Mouse (Mus musculus) liver, embryonic 14.5 days (tissue): ENCODE data around the gene Prkci. TPM values are rescaled to one million over a fixed set of nuclear protein-coding genes. Genes with fewer than 3 reads are reported as not detected.

ENCODE experiments used
- ATAC-seq: fragments of 200-750 bp; cut with Nextera tagmentation; 2 replicates; pipeline ENCODE4 v1.8.0; 2017; ENCODE audit warnings: moderate number of reproducible peaks, mild to moderate bottlenecking, moderate library complexity; ENCODE audit not compliant: insufficient read depth
- DNase-seq, 3 experiments: peaks; one replicate each; pipeline ENCODE4 v3.0.0-alpha.2; 2012 to 2013; ENCODE audit warnings: low read depth in 3 of 3, low spot score in 3 of 3
- H3K27ac ChIP-seq: fragments of 300-500 bp; sonication (generic); 2 replicates; pipeline ENCODE4 v1.5.1; 2014; ENCODE audit warnings: moderate library complexity, mild to moderate bottlenecking, control low read depth, inconsistent platforms
- H3K27me3 ChIP-seq: fragments of 300-500 bp; sonication (generic); 2 replicates; pipeline ENCODE4 v1.6.1; 2014; ENCODE audit warnings: mild to moderate bottlenecking, low read length, moderate library complexity; ENCODE audit not compliant: control insufficient read depth, insufficient read depth
- H3K36me3 ChIP-seq: fragments of 300-500 bp; sonication (generic); replicated peaks from 2 replicates; pipeline ENCODE4 v1.6.1; 2014; ENCODE audit warnings: low read depth; ENCODE audit not compliant: control insufficient read depth, insufficient read depth
- H3K4me1 ChIP-seq, 2 experiments: fragments of 200-500 bp in 1 of 2; fragments of 300-500 bp in 1 of 2; sonication (generic) in 1 of 2; replicated peaks; 2 replicates each; pipeline ENCODE4 v1.6.1; 2012 to 2014; ENCODE audit warnings: antibody characterized with exemption in 1 of 2, inconsistent platforms in 1 of 2, low read length in 1 of 2; ENCODE audit not compliant: control insufficient read depth in 2 of 2, insufficient read depth in 2 of 2
- H3K4me2 ChIP-seq: fragments of 300-500 bp; sonication (generic); 2 replicates; pipeline ENCODE4 v1.6.1; 2014; ENCODE audit warnings: low read depth, mild to moderate bottlenecking, control low read depth, moderate library complexity
- H3K4me3 ChIP-seq, 2 experiments: fragments of 200-500 bp in 1 of 2; fragments of 300-500 bp in 1 of 2; sonication (generic) in 1 of 2; 2 replicates each; pipeline ENCODE4 v1.5.1; 2012 to 2014; ENCODE audit warnings: low read depth in 2 of 2, low read length in 2 of 2, mild to moderate bottlenecking in 2 of 2, control low read depth in 1 of 2, inconsistent platforms in 1 of 2, moderate library complexity in 1 of 2; ENCODE audit not compliant: insufficient read depth in 1 of 2
- H3K9ac ChIP-seq: fragments of 300-500 bp; sonication (generic); replicated peaks from 2 replicates; pipeline ENCODE4 v1.6.1; 2014; ENCODE audit warnings: mild to moderate bottlenecking, control low read depth, moderate library complexity
- H3K9me3 ChIP-seq: fragments of 300-500 bp; sonication (generic); 2 replicates; pipeline ENCODE4 v1.6.1; 2016; ENCODE audit warnings: low read length, mixed read lengths; ENCODE audit not compliant: control insufficient read depth
- CTCF ChIP-seq: IDR thresholded peaks from 2 replicates; pipeline ENCODE4 v1.5.1; 2016; ENCODE audit warnings: antibody characterized with exemption, low read depth, control low read depth
- EP300 ChIP-seq: IDR thresholded peaks from 2 replicates; pipeline ENCODE4 v1.6.1; 2016; ENCODE audit warnings: antibody characterized with exemption, low read depth
- WGBS: fragments of 180-500 bp; shearing (Covaris S2); extraction: QIAGEN DNeasy Blood & Tissue Kit; methylation state at CpG from one replicate; pipeline ENCODE4 v1.1.7; 2014; ENCODE audit not compliant: insufficient replicate concordance; 5-methylcytosine and 5-hydroxymethylcytosine counted together
- polyA plus RNA-seq, 2 experiments: library from polyadenylated mRNA; depleted of rRNA in 1 of 2; stranded (reverse) in 1 of 2; unstranded in 1 of 2; fragments of >200 nt; fragmentation: Nextera tagmentation in 1 of 2; extraction: Ambion mirVana in 1 of 2; gene quantifications; 2 replicates each; pipeline versions ENCODE4 v1.2.1 to v1.2.3; 2012 to 2014

Gene Prkci
- polyA plus RNA-seq, 2 experiments = 4.6 to 5.3 TPM

- H3K27me3 ChIP-seq = no peaks in the 10 kb centered on the region
- TF ChIP-seq EP300 (0 out of 2 replicates have a peak, but pooled peaks have one; percentile 19), CTCF (no peak)
- H3K4me2 ChIP-seq = peak overlapping the region; percentile 75
- peak overlapping the region; percentile 79 to 82 for H3K4me3 ChIP-seq
- WGBS = under 1% methylated on average over 50 of the region's 58 CpGs
- H3K9ac ChIP-seq = peak overlapping the region; percentile 84
- peak; percentile 69 for ATAC-seq
- H3K4me1 ChIP-seq = peaks cover 19 to 24% of the 10 kb centered on the region in 2 experiments
- H3K27ac ChIP-seq = peak overlapping the region; percentile 87
- no peaks in the 10 kb centered on the region for H3K9me3 ChIP-seq
- no peaks in the 10 kb centered on the region for H3K36me3 ChIP-seq
- DNase-seq = peak; percentile 46 to 63 (median 48)
Measured at GRCm38 (mm10) chr3:31093627-31094351, 98.2 kb downstream of the Prkci start.

- 0% methylated on average over 79 of the region's 109 CpGs for WGBS
- Histone ChIP-seq H3K36me3 (no peaks in the 10 kb centered on the region), H3K4me3 (peak within 1 kb of the TSS; percentile 79 to 82), H3K27me3 (no peaks in the 10 kb centered on the region), H3K4me1 (peaks cover 19 to 24% of the 10 kb centered on the region in 2 experiments), H3K27ac (peak within 1 kb of the TSS; percentile 87), H3K4me2 (peak within 1 kb of the TSS; percentile 75), H3K9me3 (no peaks in the 10 kb centered on the region), H3K9ac (peak within 1 kb of the TSS; percentile 84)
- DNase-seq = peak; percentile 82 to 85 (median 85)
- peak; percentile 92 for ATAC-seq
- TF ChIP-seq CTCF = 0 out of 2 replicates have a peak, but pooled peaks have one; percentile 2
- TF ChIP-seq EP300 = no peak
Measured at GRCm38 (mm10) chr3:31094531-31095178, 99.1 kb downstream of the Prkci start, which contains the start of gene Skil. Gene Skil (plus strand): TSS chr3:31095058.

- no peaks in the 10 kb centered on the region for H3K27me3 ChIP-seq
- peak overlapping the region; percentile 87 for H3K27ac ChIP-seq
- peaks cover 19 to 22% of the 10 kb centered on the region in 2 experiments for H3K4me1 ChIP-seq
- under 1% methylated on average over 39 of the region's 39 CpGs for WGBS
- no peaks in the 10 kb centered on the region for H3K36me3 ChIP-seq
- peak overlapping the region; percentile 75 for H3K4me2 ChIP-seq
- H3K4me3 ChIP-seq = peak overlapping the region; percentile 79 to 82
- DNase-seq (no peak), ATAC-seq (no peak)
- peak overlapping the region; percentile 84 for H3K9ac ChIP-seq
- no peaks in the 10 kb centered on the region for H3K9me3 ChIP-seq
- TF ChIP-seq EP300 (no peak), CTCF (no peak)
Measured at GRCm38 (mm10) chr3:31095179-31095490, 99.6 kb downstream of the Prkci start.

GRCm38 (mm10) chr3:31095491-31096154, 100.1 kb downstream of the Prkci start:
- H3K4me1 ChIP-seq = peaks cover 16 to 22% of the 10 kb centered on the region in 2 experiments

More at GRCm38 (mm10) chr3:31095491-31096154, 100.1 kb downstream of the Prkci start:
- Histone ChIP-seq H3K36me3 (no peaks in the 10 kb centered on the region), H3K4me3 (peak overlapping the region; percentile 79 to 82), H3K27ac (peak overlapping the region; percentile 19; the same call in 1 of the 2 replicates), H3K27me3 (no peaks in the 10 kb centered on the region), H3K9ac (peak overlapping the region; percentile 84), H3K9me3 (no peaks in the 10 kb centered on the region), H3K4me2 (peak overlapping the region; percentile 75)
- no peak for DNase-seq
- WGBS = 4% methylated on average over 33 of the region's 33 CpGs
- TF ChIP-seq EP300 (no peak), CTCF (no peak)
- no peak for ATAC-seq
